Mouse (Mus musculus) midbrain, embryonic 11.5 days (tissue): ENCODE results near the gene Ccdc57. TPM values are rescaled to one million over a fixed set of nuclear protein-coding genes. Genes with fewer than 3 reads are reported as not detected.

Source experiments
- ATAC-seq: fragments of 200-750 bp; cut with Nextera tagmentation; 2 replicates; pipeline ENCODE4 v1.8.0; 2017; ENCODE audit warnings: moderate TSS enrichment, moderate library complexity; ENCODE audit not compliant: low FRiP score
- DNase-seq: peaks from one replicate; pipeline ENCODE4 v3.0.0; 2015; ENCODE audit warnings: low spot score; ENCODE audit errors: missing footprints
- H3K27ac ChIP-seq: fragments of 300-500 bp; sonication (generic); 2 replicates; pipeline ENCODE4 v1.5.1; 2014; ENCODE audit warnings: low read depth, low read length
- H3K27me3 ChIP-seq: fragments of 300-500 bp; sonication (generic); 2 replicates; pipeline ENCODE4 v1.6.1; 2014; ENCODE audit warnings: mild to moderate bottlenecking, low read length, moderate library complexity, mixed read lengths; ENCODE audit not compliant: control insufficient read depth, insufficient read depth
- H3K36me3 ChIP-seq: fragments of 300-500 bp; sonication (generic); 2 replicates; pipeline ENCODE4 v1.6.1; 2014; ENCODE audit warnings: mild to moderate bottlenecking, low read length, moderate library complexity, mixed read lengths; ENCODE audit not compliant: control insufficient read depth, insufficient read depth
- H3K4me1 ChIP-seq: fragments of 300-500 bp; sonication (generic); 2 replicates; pipeline ENCODE4 v1.6.1; 2014; ENCODE audit warnings: low read length; ENCODE audit not compliant: control insufficient read depth, insufficient read depth
- H3K4me2 ChIP-seq: fragments of 300-500 bp; sonication (generic); 2 replicates; pipeline ENCODE4 v1.6.1; 2014; ENCODE audit warnings: mild to moderate bottlenecking, moderate library complexity
- H3K4me3 ChIP-seq: fragments of 300-500 bp; sonication (generic); 2 replicates; pipeline ENCODE4 v1.5.1; 2014; ENCODE audit warnings: low read depth, low read length
- H3K9ac ChIP-seq: fragments of 300-500 bp; sonication (generic); 2 replicates; pipeline ENCODE4 v1.6.1; 2014; ENCODE audit warnings: low read length
- H3K9me3 ChIP-seq: fragments of 300-500 bp; sonication (generic); 2 replicates; pipeline ENCODE4 v1.6.1; 2016; ENCODE audit warnings: low read length; ENCODE audit not compliant: control insufficient read depth
- WGBS: fragments of 180-500 bp; shearing (Covaris S2); extraction: QIAGEN DNeasy Blood & Tissue Kit; methylation state at CpG from one replicate; pipeline ENCODE4 v1.1.7; 2014; 5-methylcytosine and 5-hydroxymethylcytosine counted together
- polyA plus RNA-seq: library from polyadenylated mRNA; unstranded; fragments of >200 nt; fragmentation: Nextera tagmentation; extraction: Ambion mirVana; gene quantifications from 2 replicates; pipeline ENCODE4 v1.2.1, GENCODE M21; 2014

Gene Ccdc57
- polyA plus RNA-seq, 1 experiment from 2014 or later: 4.3 TPM

GRCm38 (mm10) chr11:120922528-120922927 lies 10.1 kb downstream of the Ccdc57 start:
- ATAC-seq: no peak
- H3K9me3 ChIP-seq: no peaks in the 10 kb centered on the region
- H3K27ac ChIP-seq: no peak overlapping the region
- no peak for DNase-seq
- H3K4me1 ChIP-seq: no peaks in the 10 kb centered on the region
- no peaks in the 10 kb centered on the region for H3K27me3 ChIP-seq
- no peak overlapping the region for H3K4me2 ChIP-seq
- H3K4me3 ChIP-seq: no peak overlapping the region
- no peak overlapping the region for H3K9ac ChIP-seq
- H3K36me3 ChIP-seq: no peaks in the 10 kb centered on the region; the same call in 1 of the 2 replicates
- 91% methylated on average over 3 of the region's 3 CpGs for WGBS

- H3K36me3 ChIP-seq: no peaks in the 10 kb centered on the region; the same call in 1 of the 2 replicates
- no peak overlapping the region for H3K9ac ChIP-seq
- 96% methylated on average over 5 of the region's 5 CpGs for WGBS
- DNase-seq: no peak
- no peaks in the 10 kb centered on the region for H3K9me3 ChIP-seq
- no peaks in the 10 kb centered on the region for H3K4me1 ChIP-seq
- no peak for ATAC-seq
- no peak overlapping the region for H3K27ac ChIP-seq
- no peak overlapping the region for H3K4me2 ChIP-seq
- H3K27me3 ChIP-seq: no peaks in the 10 kb centered on the region
- no peak overlapping the region for H3K4me3 ChIP-seq
Measured at GRCm38 (mm10) chr11:120917756-120918155, 14.9 kb downstream of the Ccdc57 start.

- H3K9me3 ChIP-seq: no peaks in the 10 kb centered on the region
- no peak overlapping the region for H3K27ac ChIP-seq
- no peak overlapping the region for H3K4me3 ChIP-seq
- no peak overlapping the region for H3K9ac ChIP-seq
- H3K4me2 ChIP-seq: no peak overlapping the region
- DNase-seq (no peak), ATAC-seq (no peak)
- no peaks in the 10 kb centered on the region; the same call in 1 of the 2 replicates for H3K36me3 ChIP-seq
- WGBS: 80% methylated on average over 3 of the region's 3 CpGs
- H3K4me1 ChIP-seq: no peaks in the 10 kb centered on the region
- no peaks in the 10 kb centered on the region for H3K27me3 ChIP-seq
Measured at GRCm38 (mm10) chr11:120916477-120916876, 16.2 kb downstream of the Ccdc57 start.

- H3K36me3 ChIP-seq: no peaks in the 10 kb centered on the region; the same call in 1 of the 2 replicates
- no peak for ATAC-seq
Measured at GRCm38 (mm10) chr11:120913796-120914195, 18.9 kb downstream of the Ccdc57 start.

GRCm38 (mm10) chr11:120905430-120905873 lies 27.2 kb downstream of the Ccdc57 start:
- ATAC-seq: peak; percentile 67; the same call in 1 of the 2 replicates
- Histone ChIP-seq H3K4me2 (no peak overlapping the region), H3K27me3 (no peaks in the 10 kb centered on the region), H3K27ac (no peak overlapping the region), H3K9me3 (no peaks in the 10 kb centered on the region), H3K4me1 (no peaks in the 10 kb centered on the region), H3K4me3 (no peak overlapping the region), H3K36me3 (0 out of 2 replicates have a peak, but pooled peaks cover 3% of the 10 kb centered on the region), H3K9ac (no peak overlapping the region)
- WGBS: 17% methylated on average over 1 of the region's 1 CpGs
- peak; percentile 97 for DNase-seq

More at GRCm38 (mm10) chr11:120913796-120914195, 18.9 kb downstream of the Ccdc57 start:
- H3K4me1 ChIP-seq: no peaks in the 10 kb centered on the region
- no peaks in the 10 kb centered on the region for H3K9me3 ChIP-seq
- no peak overlapping the region for H3K4me3 ChIP-seq
- no peak overlapping the region for H3K27ac ChIP-seq
- H3K27me3 ChIP-seq: no peaks in the 10 kb centered on the region
- H3K9ac ChIP-seq: no peak overlapping the region
- 92% methylated on average over 4 of the region's 4 CpGs for WGBS
- H3K4me2 ChIP-seq: no peak overlapping the region
- DNase-seq: no peak

GRCm38 (mm10) chr11:120904561-120904960 lies 28.1 kb downstream of the Ccdc57 start:
- no peak overlapping the region for H3K4me3 ChIP-seq
- 92% methylated on average over 3 of the region's 3 CpGs for WGBS
- no peaks in the 10 kb centered on the region for H3K4me1 ChIP-seq

GRCm38 (mm10) chr11:120903159-120903850 lies 29.4 kb downstream of the Ccdc57 start:
- Histone ChIP-seq H3K4me2 (no peak overlapping the region), H3K9ac (no peak overlapping the region), H3K4me1 (no peaks in the 10 kb centered on the region), H3K36me3 (0 out of 2 replicates have a peak, but pooled peaks cover 3% of the 10 kb centered on the region), H3K4me3 (no peak overlapping the region), H3K27me3 (no peaks in the 10 kb centered on the region), H3K9me3 (no peaks in the 10 kb centered on the region), H3K27ac (no peak overlapping the region)
- DNase-seq: no peak
- WGBS: 86% methylated on average over 24 of the region's 24 CpGs
- ATAC-seq: no peak

More at GRCm38 (mm10) chr11:120904561-120904960, 28.1 kb downstream of the Ccdc57 start:
- H3K4me2 ChIP-seq: no peak overlapping the region
- H3K36me3 ChIP-seq: 0 out of 2 replicates have a peak, but pooled peaks cover 3% of the 10 kb centered on the region
- H3K9me3 ChIP-seq: no peaks in the 10 kb centered on the region
- no peak overlapping the region for H3K9ac ChIP-seq
- H3K27ac ChIP-seq: no peak overlapping the region
- no peak for DNase-seq
- H3K27me3 ChIP-seq: no peaks in the 10 kb centered on the region
- no peak for ATAC-seq

GRCm38 (mm10) chr11:120902487-120903142 lies 30.1 kb downstream of the Ccdc57 start:
- no peak for DNase-seq
- 44% methylated on average over 10 of the region's 10 CpGs for WGBS
- Histone ChIP-seq H3K9ac (no peak overlapping the region), H3K27ac (no peak overlapping the region), H3K4me2 (no peak overlapping the region), H3K9me3 (no peaks in the 10 kb centered on the region), H3K36me3 (0 out of 2 replicates have a peak, but pooled peaks cover 3% of the 10 kb centered on the region), H3K4me3 (no peak overlapping the region), H3K4me1 (no peaks in the 10 kb centered on the region), H3K27me3 (no peaks in the 10 kb centered on the region)
- ATAC-seq: no peak
